Mouse (Mus musculus) frontal cortex, adult 2 months (tissue): Measurements from ENCODE around the gene Kir3dl1. TPM values are rescaled to one million over a fixed set of nuclear protein-coding genes. Genes with fewer than 3 reads are reported as not detected.
"Not testable (repeated sequence)": the region's sequence is repeated elsewhere in the genome, so short reads cannot be mapped to it uniquely, and the experiment has no call there.

Experiments
- DNase-seq, 2 experiments: peaks; one replicate each; pipeline ENCODE4 v3.0.0; 2022; ENCODE audit warnings: low spot score in 1 of 2; ENCODE audit errors: extremely low spot score in 1 of 2
- polyA plus RNA-seq: library from polyadenylated mRNA; depleted of rRNA; stranded (reverse); fragments of >200 nt; gene quantifications from 2 replicates; pipeline ENCODE4 v1.2.3, GENCODE M21; 2012; rRNA removed

Gene Kir3dl1
- not detected in 2 replicates for polyA plus RNA-seq

GRCm38 (mm10) chrX:136517699-136518098, at the start of gene Kir3dl1:
Kir3dl1 (plus strand) TSS chrX:136517999.
- not testable (repeated sequence) for DNase-seq

DNA sequence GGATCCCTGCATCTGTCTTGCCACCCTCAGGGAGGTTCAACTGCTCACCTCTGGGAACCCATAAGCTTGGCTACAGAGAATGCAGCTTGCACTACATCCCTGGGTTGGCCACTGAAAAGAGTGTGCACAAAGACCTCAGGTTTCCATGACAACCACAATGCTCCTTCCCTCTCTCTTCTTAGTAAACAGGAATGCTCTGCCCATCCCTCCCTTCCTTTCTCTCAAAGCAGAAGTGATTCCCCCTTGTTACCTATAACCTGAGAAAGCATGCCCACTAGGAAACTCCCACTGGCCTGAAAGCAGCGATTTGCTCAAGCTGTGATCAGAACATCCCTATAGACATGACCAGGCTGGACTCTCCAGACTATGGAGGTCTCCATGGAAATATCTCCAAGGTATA, 26.2 kb downstream of the Kir3dl1 start, which contains the start of gene Kir3dl2:
Kir3dl2 (minus strand) TSS at position 101 of the 400 bp plus-strand sequence.
- not testable (repeated sequence) for DNase-seq

- not testable (repeated sequence) for DNase-seq
Measured at GRCm38 (mm10) chrX:136569094-136569493, 51.3 kb downstream of the Kir3dl1 start.

Other genes with a start within 250 kb of the Kir3dl1 start
- gene Bex3, start 247.7 kb upstream of the Kir3dl1 start, polyA plus RNA-seq: 584 and 646 TPM in 2 replicates
- 0.12 TPM in 1 of 2 replicates, not detected in the other for gene Kir3dl2, start 26.1 kb downstream of the Kir3dl1 start, polyA plus RNA-seq
- gene Tceal3, start 72.8 kb downstream of the Kir3dl1 start, polyA plus RNA-seq: 346 and 420 TPM in 2 replicates
- 17.2 and 20.2 TPM in 2 replicates for gene Tceal1, start 190.0 kb downstream of the Kir3dl1 start, polyA plus RNA-seq
- 282 and 312 TPM in 2 replicates for gene Morf4l2, start 225.7 kb downstream of the Kir3dl1 start, polyA plus RNA-seq